Mouse (Mus musculus): ENCODE results near the gene Vil1. TPM values are rescaled to one million over a fixed set of nuclear protein-coding genes. Genes with fewer than 3 reads are reported as not detected.
"Not testable (repeated sequence)": the region's sequence is repeated elsewhere in the genome, so short reads cannot be mapped to it uniquely, and the experiment has no call there.

The Vil1 gene
- total RNA-seq, 2 experiments from 2014 or later: 0.31 to 1.2 TPM

GRCm38 (mm10) chr1:74386714-74387385 lies 22.3 kb upstream of the Vil1 start:
- DNase-seq (ENCODE audit: low spot score in 2 of 2): peak; percentile 95 to 96

GRCm38 (mm10) chr1:74387386-74387988 lies 21.7 kb upstream of the Vil1 start:
- DNase-seq (ENCODE audit: low spot score in 2 of 2): no peak

GRCm38 (mm10) chr1:74388398-74388920 lies 20.7 kb upstream of the Vil1 start:
- no peak for DNase-seq (ENCODE audit: low spot score in 2 of 2)

GRCm38 (mm10) chr1:74389831-74390286 lies 19.3 kb upstream of the Vil1 start:
- DNase-seq (ENCODE audit: low spot score in 2 of 2): no peak

- DNase-seq (ENCODE audit: low spot score in 2 of 2): peak; percentile 51 to 60
These were observed 18.8 kb upstream of the Vil1 start for GRCm38 (mm10) chr1:74390287-74390906.

GRCm38 (mm10) chr1:74390924-74391748 lies 18.0 kb upstream of the Vil1 start, which contains the start of gene Ctdsp1:
Ctdsp1 (plus strand) TSS chr1:74391509.
- DNase-seq (ENCODE audit: low spot score in 2 of 2): peak; percentile 95 to 97

- peak; percentile 54 to 73 for DNase-seq (ENCODE audit: low spot score in 2 of 2)
These were observed 17.2 kb upstream of the Vil1 start for GRCm38 (mm10) chr1:74391844-74392441.

GRCm38 (mm10) chr1:74392446-74392994 lies 16.7 kb upstream of the Vil1 start:
- DNase-seq (ENCODE audit: low spot score in 2 of 2): no peak

GRCm38 (mm10) chr1:74393010-74393409 lies 16.2 kb upstream of the Vil1 start:
- DNase-seq (ENCODE audit: low spot score in 2 of 2): no peak

GRCm38 (mm10) chr1:74393697-74394096 lies 15.5 kb upstream of the Vil1 start:
- DNase-seq (ENCODE audit: low spot score in 2 of 2): no peak

GRCm38 (mm10) chr1:74394311-74394710 lies 14.9 kb upstream of the Vil1 start:
- no peak for DNase-seq (ENCODE audit: low spot score in 2 of 2)

GRCm38 (mm10) chr1:74394858-74395257 lies 14.3 kb upstream of the Vil1 start:
- no peak for DNase-seq (ENCODE audit: low spot score in 2 of 2)

GRCm38 (mm10) chr1:74395290-74395689 lies 13.9 kb upstream of the Vil1 start:
- no peak for DNase-seq (ENCODE audit: low spot score in 2 of 2)

- DNase-seq (ENCODE audit: low spot score in 2 of 2): not testable (repeated sequence)
These were observed 12.5 kb upstream of the Vil1 start for GRCm38 (mm10) chr1:74396456-74397222.

GRCm38 (mm10) chr1:74397268-74397918 lies 11.8 kb upstream of the Vil1 start:
- DNase-seq (ENCODE audit: low spot score in 2 of 2): peak; percentile 85 to 92

GRCm38 (mm10) chr1:74397919-74398451 lies 11.2 kb upstream of the Vil1 start:
- DNase-seq (ENCODE audit: low spot score in 2 of 2): peak; percentile 65 to 72

- no peak for DNase-seq (ENCODE audit: low spot score in 2 of 2)
These were observed 8.6 kb upstream of the Vil1 start for GRCm38 (mm10) chr1:74400531-74400930.

- DNase-seq (ENCODE audit: low spot score in 2 of 2): no peak
These were observed 8.0 kb upstream of the Vil1 start for GRCm38 (mm10) chr1:74401015-74401702.
